Mouse (Mus musculus): Measurements from ENCODE around the gene Gm10577. TPM values are rescaled to one million over a fixed set of nuclear protein-coding genes. Genes with fewer than 3 reads are reported as not detected.

Gene Gm10577
- polyA plus RNA-seq, 1 experiment from 2014 or later = not detected

DNA sequence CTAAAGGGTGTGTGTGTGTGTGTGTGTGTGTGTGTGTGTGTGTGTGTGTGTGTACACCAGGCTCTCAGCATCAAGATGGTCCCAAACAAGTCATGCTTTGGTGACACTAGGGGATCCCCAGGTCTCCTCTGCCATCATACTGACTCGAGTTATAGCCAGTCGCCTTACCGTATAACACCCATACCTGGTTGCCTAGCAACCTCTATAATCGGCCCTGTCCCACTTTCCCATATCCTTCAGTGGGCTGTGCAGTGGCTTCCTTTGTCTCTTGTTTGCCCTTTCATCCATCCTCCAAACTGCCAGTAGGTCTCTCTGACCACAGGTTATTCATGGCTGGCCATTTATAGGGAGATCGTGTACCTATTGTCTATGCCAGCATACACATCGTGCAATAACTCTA is 19.4 kb downstream of the Gm10577 start:
- Histone ChIP-seq H3K4me1 (ENCODE audit: control insufficient read depth, insufficient read depth, low read length) (no peaks in the 10 kb centered on the region), H3K36me3 (ENCODE audit: control insufficient read depth, insufficient read depth, low read length) (peaks cover 4% of the 10 kb centered on the region), H3K4me3 (ENCODE audit: low read depth, low read length) (no peak overlapping the region), H3K9ac (ENCODE audit: low read length) (no peak overlapping the region), H3K9me3 (ENCODE audit: control insufficient read depth, low read length) (no peaks in the 10 kb centered on the region), H3K27me3 (ENCODE audit: control insufficient read depth, insufficient read depth, low read length) (no peaks in the 10 kb centered on the region), H3K4me2 (no peak overlapping the region), H3K27ac (ENCODE audit: low read depth, low read length) (no peak overlapping the region)
- ATAC-seq (ENCODE audit: low FRiP score) = no peak
- WGBS = 93% methylated on average over 6 of the region's 6 CpGs
- DNase-seq (ENCODE audit: low spot score, missing footprints) = peak; percentile 81

DNA sequence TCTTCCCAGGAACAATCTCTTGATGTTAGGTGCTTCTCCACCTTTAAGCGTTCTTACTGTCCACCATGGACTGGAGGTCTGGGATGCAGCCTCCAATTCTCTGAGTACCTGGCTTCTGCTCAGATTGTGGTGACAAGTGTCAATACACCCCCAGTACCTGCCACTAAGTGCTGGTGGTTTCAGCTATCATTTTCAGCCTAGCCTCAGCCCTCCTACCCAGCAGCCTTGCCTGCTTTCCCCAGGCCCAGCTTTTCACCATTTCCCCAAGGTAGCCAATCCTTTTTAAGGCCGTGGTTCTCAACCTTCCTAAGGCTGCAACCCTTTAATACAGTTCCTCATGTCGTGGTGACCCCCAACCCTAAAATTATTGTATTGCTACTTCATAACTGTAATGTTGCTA is 19.9 kb downstream of the Gm10577 start:
- H3K36me3 ChIP-seq (ENCODE audit: control insufficient read depth, insufficient read depth, low read length) = peaks cover 5% of the 10 kb centered on the region
- no peaks in the 10 kb centered on the region for H3K9me3 ChIP-seq (ENCODE audit: control insufficient read depth, low read length)
- H3K9ac ChIP-seq (ENCODE audit: low read length) = no peak overlapping the region
- ATAC-seq (ENCODE audit: low FRiP score) (no peak), DNase-seq (ENCODE audit: low spot score, missing footprints) (peak; percentile 72)
- WGBS = 98% methylated on average over 3 of the region's 3 CpGs
- H3K4me3 ChIP-seq (ENCODE audit: low read depth, low read length) = no peak overlapping the region
- H3K27me3 ChIP-seq (ENCODE audit: control insufficient read depth, insufficient read depth, low read length) = no peaks in the 10 kb centered on the region
- no peak overlapping the region for H3K27ac ChIP-seq (ENCODE audit: low read depth, low read length)
- H3K4me1 ChIP-seq (ENCODE audit: control insufficient read depth, insufficient read depth, low read length) = peaks cover 2% of the 10 kb centered on the region
- H3K4me2 ChIP-seq = no peak overlapping the region

GRCm38 (mm10) chr4:100998906-100999305 is 21.6 kb downstream of the Gm10577 start:
- Histone ChIP-seq H3K27me3 (ENCODE audit: control insufficient read depth, insufficient read depth, low read length) (no peaks in the 10 kb centered on the region), H3K9ac (ENCODE audit: low read length) (no peak overlapping the region), H3K9me3 (ENCODE audit: control insufficient read depth, low read length) (no peaks in the 10 kb centered on the region), H3K27ac (ENCODE audit: low read depth, low read length) (no peak overlapping the region), H3K36me3 (ENCODE audit: control insufficient read depth, insufficient read depth, low read length) (peaks cover 7% of the 10 kb centered on the region), H3K4me3 (ENCODE audit: low read depth, low read length) (no peak overlapping the region), H3K4me1 (ENCODE audit: control insufficient read depth, insufficient read depth, low read length) (peaks cover 13% of the 10 kb centered on the region), H3K4me2 (no peak overlapping the region)
- no peak for DNase-seq (ENCODE audit: low spot score, missing footprints)
- ATAC-seq (ENCODE audit: low FRiP score) = no peak
- 92% methylated on average over 8 of the region's 8 CpGs for whole genome bisulfite sequencing

- Histone ChIP-seq H3K27ac (ENCODE audit: low read depth, low read length) (no peak overlapping the region), H3K9ac (ENCODE audit: low read length) (no peak overlapping the region), H3K4me1 (ENCODE audit: control insufficient read depth, insufficient read depth, low read length) (peaks cover 16% of the 10 kb centered on the region), H3K4me2 (no peak overlapping the region), H3K36me3 (ENCODE audit: control insufficient read depth, insufficient read depth, low read length) (peaks cover 7% of the 10 kb centered on the region), H3K9me3 (ENCODE audit: control insufficient read depth, low read length) (no peaks in the 10 kb centered on the region), H3K27me3 (ENCODE audit: control insufficient read depth, insufficient read depth, low read length) (no peaks in the 10 kb centered on the region), H3K4me3 (ENCODE audit: low read depth, low read length) (no peak overlapping the region)
- ATAC-seq (ENCODE audit: low FRiP score) (no peak), DNase-seq (ENCODE audit: low spot score, missing footprints) (peak; percentile 91)
- 17% methylated on average over 2 of the region's 2 CpGs for WGBS
These were observed 22.4 kb downstream of the Gm10577 start for GRCm38 (mm10) chr4:100998145-100998544.

DNA sequence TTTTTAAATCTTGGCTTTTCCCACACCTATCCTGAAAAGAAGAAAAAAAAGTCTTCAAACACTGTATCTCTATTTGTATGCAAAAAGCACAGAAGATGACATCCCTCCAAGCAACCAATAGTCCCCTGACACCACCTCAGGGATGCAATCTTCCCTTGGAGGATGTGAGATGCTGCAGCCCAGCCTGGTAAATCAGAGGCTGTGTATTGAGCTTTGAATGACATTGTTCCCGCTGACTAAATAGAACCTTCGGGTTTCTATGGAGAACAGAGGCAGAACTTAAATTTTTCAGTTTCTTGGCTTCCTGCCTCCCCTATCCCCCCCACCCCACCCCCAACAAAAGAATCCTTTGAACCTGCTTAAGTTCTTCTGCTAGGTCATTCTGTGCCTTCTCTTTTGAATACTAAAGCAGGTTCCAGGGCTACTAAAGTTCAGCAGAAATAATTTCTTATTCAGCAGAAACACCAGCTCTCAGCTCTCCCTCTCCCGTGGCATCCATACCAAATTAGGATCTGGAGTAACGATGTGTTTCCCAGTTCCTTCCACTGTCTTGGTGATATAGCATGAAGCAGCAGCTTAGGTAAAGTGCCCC is 24.3 kb downstream of the Gm10577 start:
- no peaks in the 10 kb centered on the region for H3K27me3 ChIP-seq (ENCODE audit: control insufficient read depth, insufficient read depth, low read length)
- 58% methylated on average over 4 of the region's 4 CpGs for WGBS
- peaks cover 11% of the 10 kb centered on the region for H3K36me3 ChIP-seq (ENCODE audit: control insufficient read depth, insufficient read depth, low read length)
- H3K4me3 ChIP-seq (ENCODE audit: low read depth, low read length) = no peak overlapping the region
- H3K27ac ChIP-seq (ENCODE audit: low read depth, low read length) = no peak overlapping the region
- no peak for ATAC-seq (ENCODE audit: low FRiP score)
- no peak overlapping the region for H3K9ac ChIP-seq (ENCODE audit: low read length)
- DNase-seq (ENCODE audit: low spot score, missing footprints) = peak; percentile 80
- no peaks in the 10 kb centered on the region for H3K9me3 ChIP-seq (ENCODE audit: control insufficient read depth, low read length)
- peaks cover 17% of the 10 kb centered on the region for H3K4me1 ChIP-seq (ENCODE audit: control insufficient read depth, insufficient read depth, low read length)
- H3K4me2 ChIP-seq = no peak overlapping the region

GRCm38 (mm10) chr4:100995617-100996016 is 24.9 kb downstream of the Gm10577 start:
- Histone ChIP-seq H3K4me1 (ENCODE audit: control insufficient read depth, insufficient read depth, low read length) (peaks cover 22% of the 10 kb centered on the region), H3K9me3 (ENCODE audit: control insufficient read depth, low read length) (no peaks in the 10 kb centered on the region), H3K27me3 (ENCODE audit: control insufficient read depth, insufficient read depth, low read length) (no peaks in the 10 kb centered on the region), H3K36me3 (ENCODE audit: control insufficient read depth, insufficient read depth, low read length) (peaks cover 14% of the 10 kb centered on the region), H3K27ac (ENCODE audit: low read depth, low read length) (no peak overlapping the region), H3K4me2 (no peak overlapping the region), H3K9ac (ENCODE audit: low read length) (no peak overlapping the region), H3K4me3 (ENCODE audit: low read depth, low read length) (no peak overlapping the region)
- ATAC-seq (ENCODE audit: low FRiP score) = no peak
- WGBS = 76% methylated on average over 5 of the region's 5 CpGs
- no peak for DNase-seq (ENCODE audit: low spot score, missing footprints)

DNA sequence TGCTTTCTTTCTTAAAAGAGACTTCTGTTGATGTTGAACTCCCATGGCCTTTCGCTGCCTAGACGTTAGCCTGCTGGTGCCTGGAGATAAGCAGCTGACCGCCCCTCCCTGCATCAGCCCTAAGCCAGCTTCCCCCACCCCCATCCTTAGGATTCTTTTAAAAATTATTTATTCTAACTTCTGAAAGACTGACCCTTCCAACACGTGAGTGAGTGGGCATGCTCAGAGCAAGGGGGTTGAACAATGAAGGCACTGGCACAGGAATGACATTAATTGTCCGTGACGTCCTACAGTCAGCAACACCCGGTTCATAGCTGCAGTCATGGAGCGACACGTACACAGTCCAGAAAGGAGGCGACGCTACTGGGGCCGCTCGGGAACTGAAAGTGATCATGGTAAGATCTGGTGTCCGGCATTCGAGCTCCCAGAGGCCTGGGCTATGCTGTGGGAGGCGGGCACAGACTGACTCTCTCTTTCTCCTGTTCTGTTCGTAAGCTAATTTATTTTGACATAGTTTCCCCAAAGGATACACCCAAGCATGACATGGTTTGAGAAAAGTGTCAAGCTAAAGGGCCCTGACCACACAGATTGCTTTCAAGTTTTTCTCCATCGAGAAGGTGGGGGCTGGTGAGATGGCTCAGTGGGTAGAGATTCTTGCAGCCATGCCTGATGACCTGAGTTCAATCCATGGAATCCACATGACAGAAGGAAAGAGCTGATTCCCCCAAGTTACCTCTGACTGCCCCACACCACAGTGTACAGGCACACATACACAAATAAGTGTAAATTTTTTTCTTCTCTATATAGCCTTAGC is 25.8 kb downstream of the Gm10577 start:
- H3K4me3 ChIP-seq (ENCODE audit: low read depth, low read length) = no peak overlapping the region
- H3K4me1 ChIP-seq (ENCODE audit: control insufficient read depth, insufficient read depth, low read length) = peaks cover 30% of the 10 kb centered on the region
- H3K9me3 ChIP-seq (ENCODE audit: control insufficient read depth, low read length) = no peaks in the 10 kb centered on the region
- WGBS = 58% methylated on average over 18 of the region's 18 CpGs
- DNase-seq (ENCODE audit: low spot score, missing footprints) (no peak), ATAC-seq (ENCODE audit: low FRiP score) (peak; percentile 49; the same call in 1 of the 2 replicates)
- peak overlapping the region; percentile 22; the same call in 1 of the 2 replicates for H3K27ac ChIP-seq (ENCODE audit: low read depth, low read length)
- no peaks in the 10 kb centered on the region for H3K27me3 ChIP-seq (ENCODE audit: control insufficient read depth, insufficient read depth, low read length)
- H3K36me3 ChIP-seq (ENCODE audit: control insufficient read depth, insufficient read depth, low read length) = peaks cover 17% of the 10 kb centered on the region
- no peak overlapping the region for H3K4me2 ChIP-seq
- H3K9ac ChIP-seq (ENCODE audit: low read length) = no peak overlapping the region

DNA sequence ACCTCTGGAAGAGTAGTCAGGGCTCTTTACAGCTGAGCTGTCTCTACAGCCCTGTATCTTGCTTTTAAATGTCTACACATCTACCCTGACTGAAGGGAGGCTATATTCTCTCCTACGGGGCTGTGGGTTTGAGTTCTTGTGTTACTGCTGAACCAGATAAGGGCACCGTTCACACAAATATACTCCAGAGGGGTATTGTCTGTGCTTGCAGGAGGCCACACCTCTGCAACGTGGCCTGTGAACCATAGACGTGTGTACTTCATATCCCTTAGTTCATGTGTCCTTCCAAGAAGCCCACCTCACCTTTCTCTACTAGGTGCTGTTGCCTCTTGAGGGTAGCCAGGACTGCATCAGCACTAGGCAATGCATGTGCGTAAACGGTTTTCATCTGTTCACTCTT is 28.4 kb downstream of the Gm10577 start:
- Histone ChIP-seq H3K36me3 (ENCODE audit: control insufficient read depth, insufficient read depth, low read length) (peaks cover 24% of the 10 kb centered on the region), H3K27me3 (ENCODE audit: control insufficient read depth, insufficient read depth, low read length) (no peaks in the 10 kb centered on the region), H3K4me2 (no peak overlapping the region), H3K9ac (ENCODE audit: low read length) (no peak overlapping the region), H3K4me3 (ENCODE audit: low read depth, low read length) (no peak overlapping the region), H3K9me3 (ENCODE audit: control insufficient read depth, low read length) (no peaks in the 10 kb centered on the region), H3K27ac (ENCODE audit: low read depth, low read length) (no peak overlapping the region), H3K4me1 (ENCODE audit: control insufficient read depth, insufficient read depth, low read length) (peaks cover 30% of the 10 kb centered on the region)
- no peak for ATAC-seq (ENCODE audit: low FRiP score)
- WGBS = 93% methylated on average over 6 of the region's 6 CpGs
- DNase-seq (ENCODE audit: low spot score, missing footprints) = peak; percentile 71

- Histone ChIP-seq H3K4me2 (no peak overlapping the region), H3K36me3 (ENCODE audit: control insufficient read depth, insufficient read depth, low read length) (peaks cover 30% of the 10 kb centered on the region), H3K4me1 (ENCODE audit: control insufficient read depth, insufficient read depth, low read length) (peaks cover 30% of the 10 kb centered on the region), H3K27ac (ENCODE audit: low read depth, low read length) (no peak overlapping the region), H3K4me3 (ENCODE audit: low read depth, low read length) (no peak overlapping the region), H3K9ac (ENCODE audit: low read length) (no peak overlapping the region), H3K27me3 (ENCODE audit: control insufficient read depth, insufficient read depth, low read length) (no peaks in the 10 kb centered on the region), H3K9me3 (ENCODE audit: control insufficient read depth, low read length) (no peaks in the 10 kb centered on the region)
- 41% methylated on average over 4 of the region's 4 CpGs for WGBS
- DNase-seq (ENCODE audit: low spot score, missing footprints) (no peak), ATAC-seq (ENCODE audit: low FRiP score) (no peak)
These were observed 29.5 kb downstream of the Gm10577 start for GRCm38 (mm10) chr4:100990996-100991395.
